Mouse (Mus musculus) cerebellum, adult 2 months (tissue): ENCODE measurements around the gene Sgms1.

Experiments used
- CTCF ChIP-seq: fragments of 200-500 bp; IDR thresholded peaks from 2 replicates; pipeline ENCODE4 v1.5.1; 2011; ENCODE audit warnings: low read depth, mild to moderate bottlenecking, control low read depth, low read length, moderate library complexity, borderline replicate concordance; ENCODE audit not compliant: insufficient read depth
- POLR2A ChIP-seq: fragments of 200-500 bp; IDR thresholded peaks from 2 replicates; pipeline ENCODE4 v1.6.1; 2011; ENCODE audit warnings: low read length, control low read depth, borderline replicate concordance; ENCODE audit not compliant: insufficient read depth

GRCm38 (mm10) chr19:32171981-32172380, 217.5 kb downstream of the Sgms1 start:
- TF ChIP-seq CTCF (no peak), POLR2A (no peak)
